18 mouse cellular contexts compared by ENCODE assay signal in the genomic region with DNA sequence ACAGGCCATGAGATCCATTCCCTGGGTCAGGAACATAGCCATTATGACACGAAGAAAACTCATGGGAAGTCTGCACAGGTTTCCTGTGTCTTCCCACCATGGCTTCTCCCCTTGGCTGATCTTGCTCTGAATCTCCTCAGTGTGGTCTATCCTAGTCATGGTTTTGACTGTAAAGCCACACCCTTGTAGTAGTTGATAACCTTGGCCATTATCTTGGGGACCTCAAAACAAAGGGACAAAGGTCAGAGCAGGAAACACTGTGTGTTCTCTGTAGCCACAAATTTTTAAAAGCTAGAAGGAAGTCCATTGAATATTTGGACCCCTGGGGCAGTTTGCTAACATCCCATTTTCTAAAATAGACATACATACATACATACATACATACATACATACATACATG.
"Had no signal": no experiment of that assay in that cellular context is flagged by ENCODE, and none has a peak within 500 bp of the region (broad histone marks: within the 10 kb centered on the region; RNA-seq: fewer than 3 reads in every experiment).

No protein-coding gene starts in this region.

- H3K9ac ChIP-seq: limb, embryonic 13.5 days; liver, embryonic 12.5 days; liver, embryonic 15.5 days; lung, embryonic 15.5 days had no signal

- DNase-seq: kidney, adult 18-20 months; kidney, adult 9 months; kidney, postnatal 14 days; layer of hippocampus, adult 9-11 months; layer of hippocampus, postnatal 36 days; liver; lung, adult 18-20 months; lung, postnatal 10 days; lung, postnatal 36 days; thymus, postnatal 25 days had no signal

- ATAC-seq: liver, embryonic 12.5 days had no signal

- H3K4me2 ChIP-seq: limb, embryonic 13.5 days; liver, embryonic 12.5 days; liver, embryonic 15.5 days; lung, embryonic 15.5 days had no signal

- H3K27ac ChIP-seq: layer of hippocampus, adult 2 months; limb, embryonic 10.5 days; limb, embryonic 13.5 days; liver, embryonic 12.5 days; liver, embryonic 15.5 days; lung, embryonic 15.5 days; midbrain, embryonic 10.5 days had no signal

- H3K9me3 ChIP-seq: limb, embryonic 10.5 days; limb, embryonic 13.5 days; liver, embryonic 12.5 days; liver, embryonic 15.5 days; lung, embryonic 15.5 days; megakaryocyte, embryonic 14.5 days; midbrain, embryonic 10.5 days had no signal

- H3K4me3 ChIP-seq: layer of hippocampus, adult 2 months; limb, embryonic 10.5 days; limb, embryonic 13.5 days; liver, embryonic 12.5 days; liver, embryonic 15.5 days; lung, embryonic 15.5 days; megakaryocyte, embryonic 14.5 days; midbrain, embryonic 10.5 days had no signal

- H3K4me1 ChIP-seq: liver, embryonic 12.5 days; liver, embryonic 15.5 days had no signal

- H3K36me3 ChIP-seq: limb, embryonic 10.5 days; limb, embryonic 13.5 days; liver, embryonic 12.5 days; liver, embryonic 15.5 days; midbrain, embryonic 10.5 days had no signal

- H3K27me3 ChIP-seq: limb, embryonic 13.5 days; liver, embryonic 12.5 days; liver, embryonic 15.5 days; lung, embryonic 15.5 days had no signal
